Mouse (Mus musculus): ENCODE results near the gene Trim47. TPM values are rescaled to one million over a fixed set of nuclear protein-coding genes. Genes with fewer than 3 reads are reported as not detected.
"Not testable (repeated sequence)": the region's sequence is repeated elsewhere in the genome, so short reads cannot be mapped to it uniquely, and the experiment has no call there.

Gene Trim47
- polyA plus RNA-seq, 1 experiment, result 0.17 TPM

DNA sequence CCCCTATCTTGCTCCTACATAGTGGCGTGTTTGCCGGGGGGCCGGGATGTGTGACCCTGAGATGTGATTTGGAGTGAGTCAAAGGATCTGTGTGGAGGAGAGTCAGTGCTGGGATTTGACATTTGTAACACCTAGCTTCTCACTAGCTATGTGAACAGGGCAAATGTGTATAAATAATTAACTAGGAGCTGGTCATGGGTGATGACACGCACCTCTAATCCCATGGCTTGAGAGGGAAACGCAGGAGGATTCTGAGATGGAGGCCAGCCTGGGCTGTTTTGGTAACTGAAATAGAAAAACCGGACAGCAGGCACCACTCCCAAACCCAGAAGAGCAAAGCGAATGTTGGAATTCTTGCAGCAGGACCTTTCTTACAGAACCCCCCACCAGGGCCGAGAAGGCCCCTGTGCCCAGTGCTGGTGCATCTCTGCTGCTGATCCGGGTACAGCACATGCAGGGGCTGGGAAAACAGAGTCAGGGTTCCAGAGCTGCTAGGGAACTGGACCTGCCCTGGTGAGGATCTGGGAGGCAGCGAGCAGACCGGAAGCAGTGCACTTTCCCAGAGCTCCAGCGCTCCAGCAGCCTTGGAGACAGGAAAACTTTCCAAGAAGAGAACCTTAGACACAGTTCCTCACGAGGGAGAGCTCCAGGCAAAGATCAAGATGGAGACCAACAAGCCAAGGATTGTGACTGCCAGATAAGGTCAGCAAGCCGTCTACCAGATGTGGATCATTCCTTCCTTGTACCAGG is 28.1 kb downstream of the Trim47 start:
- TF ChIP-seq TAL1 (IDR thresholded peaks at IDR 0.05; ENCODE audit: low read length) (no peak), GATA1 (IDR thresholded peaks at IDR 0.05; ENCODE audit: low read length) (no peak)
- peaks cover 6% of the 10 kb centered on the region for H3K9me3 ChIP-seq (ENCODE audit: control insufficient read depth, low read length)
- H3K4me1 ChIP-seq (ENCODE audit: control insufficient read depth), result peaks cover 39% of the 10 kb centered on the region
- no peak overlapping the region for H3K4me3 ChIP-seq (replicated peaks)
- H3K27me3 ChIP-seq (ENCODE audit: control insufficient read depth), result 0 out of 2 replicates have a peak, but pooled peaks cover 2% of the 10 kb centered on the region
- H3K36me3 ChIP-seq (ENCODE audit: control insufficient read depth), result no peaks in the 10 kb centered on the region

DNA sequence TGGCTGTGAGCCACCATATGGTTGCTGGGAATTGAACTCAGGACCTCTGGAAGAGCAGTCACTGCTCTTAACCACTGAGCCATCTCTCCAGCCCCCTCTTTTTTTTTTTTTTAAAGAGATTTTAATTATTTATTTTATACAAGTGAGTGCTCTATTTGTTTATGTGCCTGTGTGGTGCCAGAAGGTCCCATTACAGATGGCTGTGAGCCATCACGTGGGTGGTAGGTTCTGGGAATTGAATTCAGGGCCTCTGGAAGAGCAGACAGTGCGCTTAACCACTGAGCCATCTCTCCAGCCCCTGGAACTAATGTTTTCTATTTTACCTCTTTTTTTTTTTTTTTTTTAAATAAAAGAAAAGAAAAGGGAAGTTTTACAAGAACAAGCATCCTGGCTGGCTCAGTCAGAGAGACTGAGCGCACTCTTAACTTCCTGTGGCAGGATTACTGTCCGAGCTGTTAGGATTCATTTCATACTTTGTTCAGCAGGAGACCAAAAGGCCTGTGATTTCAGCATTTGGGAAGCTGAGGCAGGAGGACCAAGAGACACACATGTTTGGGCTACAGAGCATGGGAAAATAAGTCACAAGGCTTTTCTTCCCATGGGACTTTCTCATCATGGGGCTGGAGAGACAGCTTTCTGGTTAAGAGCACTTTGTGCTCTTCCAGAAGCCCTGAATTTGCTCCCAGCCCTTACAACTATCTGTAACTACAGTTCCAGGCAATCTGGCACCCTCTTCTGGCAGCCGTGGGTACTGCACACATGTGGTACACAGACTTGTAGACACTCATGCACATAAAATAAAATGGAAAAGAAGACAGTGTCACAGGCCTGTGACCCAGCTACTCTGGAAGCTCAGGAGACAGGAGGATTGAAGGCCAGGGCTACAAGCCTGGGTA is 30.5 kb downstream of the Trim47 start:
- H3K36me3 ChIP-seq (ENCODE audit: control insufficient read depth), result no peaks in the 10 kb centered on the region
- no peaks in the 10 kb centered on the region for H3K27me3 ChIP-seq (ENCODE audit: control insufficient read depth)
- TF ChIP-seq TAL1 (IDR thresholded peaks at IDR 0.05; ENCODE audit: low read length), result no peak
- TF ChIP-seq GATA1 (IDR thresholded peaks at IDR 0.05; ENCODE audit: low read length), result no peak
- no peak overlapping the region for H3K4me3 ChIP-seq (replicated peaks)
- H3K9me3 ChIP-seq (ENCODE audit: control insufficient read depth, low read length), result peaks cover 6% of the 10 kb centered on the region
- peaks cover 36% of the 10 kb centered on the region for H3K4me1 ChIP-seq (ENCODE audit: control insufficient read depth)

DNA sequence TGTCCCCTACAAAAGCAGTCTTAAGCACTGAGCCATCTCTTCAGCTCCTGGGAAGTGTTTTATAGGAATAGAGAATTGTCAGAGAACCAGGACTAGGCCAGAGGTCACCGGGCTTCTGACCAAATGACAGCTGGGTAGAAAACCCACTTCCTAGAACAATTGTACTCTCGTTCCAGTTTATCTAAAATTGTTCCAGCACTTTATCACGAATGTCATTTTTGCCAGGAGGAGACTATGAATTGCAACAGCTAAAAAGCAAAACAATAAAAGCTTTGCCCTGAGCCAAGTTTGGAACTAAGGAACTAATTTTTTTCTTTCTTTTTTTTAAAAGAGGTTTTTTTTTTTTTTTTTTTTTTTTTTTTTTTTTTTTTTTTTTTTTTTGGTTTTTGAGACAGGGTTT is 31.4 kb downstream of the Trim47 start:
- Histone ChIP-seq H3K9me3 (ENCODE audit: control insufficient read depth, low read length) (peaks cover 6% of the 10 kb centered on the region), H3K4me3 (replicated peaks) (no peak overlapping the region), H3K36me3 (ENCODE audit: control insufficient read depth) (no peaks in the 10 kb centered on the region), H3K27me3 (ENCODE audit: control insufficient read depth) (no peaks in the 10 kb centered on the region), H3K4me1 (ENCODE audit: control insufficient read depth) (peaks cover 30% of the 10 kb centered on the region)
- TF ChIP-seq TAL1 (IDR thresholded peaks at IDR 0.05; ENCODE audit: low read length) (no peak), GATA1 (IDR thresholded peaks at IDR 0.05; ENCODE audit: low read length) (no peak)

DNA sequence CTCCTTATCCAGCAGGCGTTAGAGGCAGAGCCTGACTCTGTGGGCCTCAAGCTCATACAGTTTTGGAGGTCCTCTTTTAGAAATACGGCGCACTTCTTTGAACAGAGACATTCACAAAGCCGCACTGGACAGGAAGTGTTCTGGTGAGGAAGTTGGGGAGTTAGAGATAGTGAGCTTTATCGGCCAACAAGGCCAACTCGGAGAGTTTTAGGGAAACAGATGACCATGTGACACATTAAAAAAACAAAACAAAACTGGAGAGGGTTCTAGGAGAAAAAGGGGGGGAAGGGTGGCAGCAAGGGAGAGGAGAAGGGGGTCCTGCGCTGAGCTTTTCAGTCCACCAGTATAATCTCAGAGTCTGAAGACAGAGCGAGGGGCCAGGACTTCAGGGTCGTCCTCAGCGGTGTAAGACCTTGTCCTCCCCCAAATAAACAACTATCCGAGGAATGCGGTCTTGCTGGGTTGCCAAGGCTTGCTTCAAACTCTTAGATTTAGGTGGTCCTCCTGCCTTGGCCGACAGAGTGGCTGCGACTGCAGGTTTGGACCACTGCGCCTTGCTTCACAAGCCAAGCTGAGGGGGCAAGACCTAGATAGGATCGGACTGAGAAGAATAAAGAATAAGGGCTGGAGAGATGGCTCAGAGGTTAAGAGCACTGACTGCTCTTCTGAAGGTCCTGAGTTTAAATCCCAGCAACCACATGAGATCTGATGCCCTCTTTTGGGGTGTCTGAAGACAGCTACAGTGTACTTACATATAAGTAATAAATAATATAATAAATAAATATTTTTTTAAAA is 33.0 kb downstream of the Trim47 start:
- Histone ChIP-seq H3K9me3 (ENCODE audit: control insufficient read depth, low read length) (peaks cover 6% of the 10 kb centered on the region), H3K36me3 (ENCODE audit: control insufficient read depth) (no peaks in the 10 kb centered on the region), H3K27me3 (ENCODE audit: control insufficient read depth) (no peaks in the 10 kb centered on the region), H3K4me3 (replicated peaks) (no peak overlapping the region), H3K4me1 (ENCODE audit: control insufficient read depth) (peaks cover 16% of the 10 kb centered on the region)
- TF ChIP-seq GATA1 (IDR thresholded peaks at IDR 0.05; ENCODE audit: low read length) (no peak), TAL1 (IDR thresholded peaks at IDR 0.05; ENCODE audit: low read length) (no peak)

DNA sequence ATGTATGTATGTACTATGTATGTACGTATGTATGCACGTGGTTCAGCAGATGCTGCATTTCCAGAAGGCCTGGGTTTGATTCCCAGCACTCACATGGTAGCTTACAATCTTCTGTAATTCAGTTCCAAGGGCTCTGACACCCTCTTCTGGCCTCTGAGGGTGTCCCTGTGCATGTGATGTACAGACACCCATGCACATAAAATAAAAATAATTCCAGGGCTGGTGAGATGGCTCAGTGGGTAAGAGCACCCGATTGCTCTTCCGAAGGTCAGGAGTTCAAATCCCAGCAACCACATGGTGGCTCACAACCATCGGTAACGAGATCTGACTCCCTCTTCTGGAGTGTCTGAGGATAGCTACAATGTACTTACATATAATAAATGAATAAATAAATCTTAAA is 34.1 kb downstream of the Trim47 start:
- H3K9me3 ChIP-seq (ENCODE audit: control insufficient read depth, low read length); H3K36me3 ChIP-seq (ENCODE audit: control insufficient read depth); H3K27me3 ChIP-seq (ENCODE audit: control insufficient read depth); H3K4me3 ChIP-seq (replicated peaks): not testable (repeated sequence)
- peaks cover 24% of the 10 kb centered on the region for H3K4me1 ChIP-seq (ENCODE audit: control insufficient read depth)

DNA sequence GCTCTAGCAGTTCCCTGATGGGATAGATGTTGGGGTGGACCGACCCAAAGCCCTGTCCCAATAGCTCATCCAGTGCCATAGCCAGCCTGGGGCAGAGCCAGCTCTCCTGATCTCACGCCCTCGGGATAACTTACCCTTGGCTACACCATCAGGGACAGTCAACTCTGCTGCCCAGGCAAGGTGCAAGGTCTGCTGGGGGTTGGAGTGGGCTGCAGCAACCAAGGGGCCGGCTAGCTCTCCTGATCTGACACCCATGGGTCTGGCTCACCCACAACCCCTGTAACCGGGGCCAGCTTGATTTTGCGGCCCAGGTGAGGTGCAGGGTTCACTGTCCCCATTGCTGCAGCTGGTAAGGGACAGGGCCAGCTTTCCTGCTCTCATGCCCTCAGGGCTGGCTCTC is 35.4 kb downstream of the Trim47 start:
- peaks cover 29% of the 10 kb centered on the region for H3K4me1 ChIP-seq (ENCODE audit: control insufficient read depth)

DNA sequence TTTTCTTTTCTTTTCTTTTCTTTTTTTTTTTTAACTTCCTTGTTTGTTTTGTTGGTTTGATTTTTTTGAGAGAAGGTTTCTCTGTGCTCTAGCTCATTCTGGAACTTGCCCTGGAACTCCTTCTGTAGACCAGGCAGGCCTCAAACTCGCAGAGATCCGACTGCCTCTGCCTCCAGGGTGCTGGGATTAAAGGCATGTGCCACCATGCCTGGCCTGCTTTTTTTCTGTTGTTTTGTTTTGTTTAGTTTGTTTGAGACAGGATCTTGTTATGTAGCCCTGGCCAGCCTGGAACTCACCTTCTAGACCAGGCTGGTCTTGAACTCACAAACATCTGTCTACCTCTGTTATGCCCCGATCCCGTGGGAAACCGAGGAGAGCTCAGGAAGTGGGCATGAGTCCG is 37.5 kb downstream of the Trim47 start:
- Histone ChIP-seq H3K9me3 (ENCODE audit: control insufficient read depth, low read length) (no peaks in the 10 kb centered on the region), H3K36me3 (ENCODE audit: control insufficient read depth) (peaks cover 12% of the 10 kb centered on the region), H3K27me3 (ENCODE audit: control insufficient read depth) (no peaks in the 10 kb centered on the region), H3K4me3 (replicated peaks) (no peak overlapping the region), H3K4me1 (ENCODE audit: control insufficient read depth) (peaks cover 48% of the 10 kb centered on the region)
- TF ChIP-seq GATA1 (IDR thresholded peaks at IDR 0.05; ENCODE audit: low read length), result no peak
- no peak for TF ChIP-seq TAL1 (IDR thresholded peaks at IDR 0.05; ENCODE audit: low read length)

More for the DNA sequence above, 35.4 kb downstream of the Trim47 start:
- Histone ChIP-seq H3K4me3 (replicated peaks) (no peak overlapping the region), H3K9me3 (ENCODE audit: control insufficient read depth, low read length) (peaks cover 2% of the 10 kb centered on the region), H3K27me3 (ENCODE audit: control insufficient read depth) (no peaks in the 10 kb centered on the region), H3K36me3 (ENCODE audit: control insufficient read depth) (no peaks in the 10 kb centered on the region)
- TF ChIP-seq TAL1 (IDR thresholded peaks at IDR 0.05; ENCODE audit: low read length), result no peak
- TF ChIP-seq GATA1 (IDR thresholded peaks at IDR 0.05; ENCODE audit: low read length), result no peak

DNA sequence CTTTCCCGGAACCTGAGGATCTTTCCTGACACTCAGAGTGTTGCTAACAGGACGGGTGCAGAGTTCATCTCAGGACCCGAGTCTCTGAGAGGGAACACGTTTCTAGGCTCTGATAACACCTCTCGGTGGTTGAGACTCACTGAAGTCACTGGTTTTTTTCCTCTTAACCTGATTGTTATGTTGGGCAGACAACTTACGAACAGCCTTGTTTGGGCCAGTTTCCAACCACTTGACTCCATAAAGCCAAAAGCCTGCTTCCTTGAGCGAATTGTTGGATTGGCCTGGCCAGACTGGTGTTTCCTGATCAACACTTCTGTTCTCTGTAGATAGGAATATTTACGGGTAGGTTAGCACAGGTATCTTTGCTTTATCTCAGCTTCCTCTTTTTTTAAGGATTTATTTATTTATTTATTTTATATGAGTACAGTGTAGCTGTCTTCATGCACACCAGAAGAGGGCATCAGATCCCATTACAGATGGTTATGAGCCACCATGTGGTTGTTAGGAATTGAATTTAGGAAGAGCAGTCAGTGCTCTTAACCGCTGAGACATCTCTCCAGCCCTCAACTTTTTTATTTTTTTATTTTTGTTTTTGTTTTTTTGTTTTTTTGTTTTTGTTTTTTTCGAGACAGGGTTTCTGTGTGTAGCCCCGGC is 38.1 kb downstream of the Trim47 start:
- H3K27me3 ChIP-seq (ENCODE audit: control insufficient read depth), result no peaks in the 10 kb centered on the region
- H3K4me3 ChIP-seq (replicated peaks), result no peak overlapping the region
- H3K4me1 ChIP-seq (ENCODE audit: control insufficient read depth), result peaks cover 52% of the 10 kb centered on the region
- H3K36me3 ChIP-seq (ENCODE audit: control insufficient read depth), result peaks cover 19% of the 10 kb centered on the region
- TF ChIP-seq TAL1 (IDR thresholded peaks at IDR 0.05; ENCODE audit: low read length) (no peak), GATA1 (IDR thresholded peaks at IDR 0.05; ENCODE audit: low read length) (no peak)
- H3K9me3 ChIP-seq (ENCODE audit: control insufficient read depth, low read length), result no peaks in the 10 kb centered on the region
